Mouse (Mus musculus): ENCODE measurements around the gene Gm19345.

DNA sequence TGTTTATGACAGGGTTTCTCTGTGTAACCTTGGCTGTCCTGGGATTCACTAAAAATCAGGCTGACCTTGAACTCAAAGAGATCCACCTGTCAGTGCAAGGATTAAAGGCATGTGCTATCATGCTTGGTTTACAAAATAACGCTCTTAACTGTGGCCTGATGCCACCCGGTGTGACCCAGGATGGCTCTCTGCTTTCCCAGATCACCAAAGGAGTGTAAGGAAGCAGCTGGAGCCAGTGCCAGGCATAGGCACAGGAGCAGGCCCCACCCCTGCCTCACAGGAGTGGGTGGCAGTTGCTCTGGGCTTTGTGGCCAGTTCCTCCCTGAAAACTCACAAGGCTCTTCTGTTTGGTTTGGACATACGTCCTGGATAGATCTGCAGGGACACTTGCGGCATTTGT lies 11.4 kb upstream of the Gm19345 start:
- no peak for TF ChIP-seq POLR2A (IDR thresholded peaks at IDR 0.05; ENCODE audit: extremely low read depth, insufficient read depth, low read length)
- no peak for TF ChIP-seq CTCF (IDR thresholded peaks at IDR 0.05; ENCODE audit: low read depth, low read length)

All from liver, adult 2 months (tissue).